Mouse (Mus musculus) hindbrain, embryonic 11.5 days (tissue): ENCODE results near the gene Fxyd2. TPM values are rescaled to one million over a fixed set of nuclear protein-coding genes. Genes with fewer than 3 reads are reported as not detected.

Experiments used
- ATAC-seq: fragments of 200-750 bp; cut with Nextera tagmentation; 2 replicates; pipeline ENCODE4 v1.8.0; 2017; ENCODE audit warnings: mild to moderate bottlenecking, moderate TSS enrichment, moderate library complexity; ENCODE audit not compliant: low FRiP score
- DNase-seq: peaks from one replicate; pipeline ENCODE4 v3.0.0-alpha.2; 2015; ENCODE audit warnings: low spot score
- H3K27ac ChIP-seq: fragments of 300-500 bp; sonication (generic); 2 replicates; pipeline ENCODE4 v1.5.1; 2014; ENCODE audit warnings: mild to moderate bottlenecking, low read depth, low read length
- H3K27me3 ChIP-seq: fragments of 300-500 bp; sonication (generic); 2 replicates; pipeline ENCODE4 v1.6.1; 2014; ENCODE audit warnings: mild to moderate bottlenecking, low read length, moderate library complexity, mixed read lengths; ENCODE audit not compliant: control insufficient read depth, insufficient read depth
- H3K36me3 ChIP-seq: fragments of 300-500 bp; sonication (generic); 2 replicates; pipeline ENCODE4 v1.6.1; 2014; ENCODE audit warnings: mild to moderate bottlenecking, low read length, moderate library complexity, mixed read lengths; ENCODE audit not compliant: control insufficient read depth, insufficient read depth
- H3K4me1 ChIP-seq: fragments of 300-500 bp; sonication (generic); replicated peaks from 2 replicates; pipeline ENCODE4 v1.6.1; 2014; ENCODE audit warnings: low read length, mixed read lengths; ENCODE audit not compliant: control insufficient read depth, insufficient read depth
- H3K4me2 ChIP-seq: fragments of 300-500 bp; sonication (generic); replicated peaks from 2 replicates; pipeline ENCODE4 v1.6.1; 2014; ENCODE audit warnings: mild to moderate bottlenecking, low read depth, low read length
- H3K4me3 ChIP-seq: fragments of 300-500 bp; sonication (generic); 2 replicates; pipeline ENCODE4 v1.5.1; 2014; ENCODE audit warnings: low read depth, low read length
- H3K9ac ChIP-seq: fragments of 300-500 bp; sonication (generic); 2 replicates; pipeline ENCODE4 v1.6.1; 2014; ENCODE audit warnings: low read depth, low read length
- H3K9me3 ChIP-seq: fragments of 300-500 bp; sonication (generic); 2 replicates; pipeline ENCODE4 v1.6.1; 2016; ENCODE audit warnings: low read length; ENCODE audit not compliant: control insufficient read depth
- WGBS: fragments of 180-500 bp; shearing (Covaris S2); extraction: QIAGEN DNeasy Blood & Tissue Kit; methylation state at CpG from one replicate; pipeline ENCODE4 v1.1.7; 2014; 5-methylcytosine and 5-hydroxymethylcytosine counted together
- polyA plus RNA-seq: library from polyadenylated mRNA; unstranded; fragments of >200 nt; fragmentation: Nextera tagmentation; extraction: Ambion mirVana; gene quantifications from 2 replicates; pipeline ENCODE4 v1.2.1, GENCODE M21; 2014

The Fxyd2 gene
- polyA plus RNA-seq, 1 experiment from 2014 or later = 1.5 TPM

DNA sequence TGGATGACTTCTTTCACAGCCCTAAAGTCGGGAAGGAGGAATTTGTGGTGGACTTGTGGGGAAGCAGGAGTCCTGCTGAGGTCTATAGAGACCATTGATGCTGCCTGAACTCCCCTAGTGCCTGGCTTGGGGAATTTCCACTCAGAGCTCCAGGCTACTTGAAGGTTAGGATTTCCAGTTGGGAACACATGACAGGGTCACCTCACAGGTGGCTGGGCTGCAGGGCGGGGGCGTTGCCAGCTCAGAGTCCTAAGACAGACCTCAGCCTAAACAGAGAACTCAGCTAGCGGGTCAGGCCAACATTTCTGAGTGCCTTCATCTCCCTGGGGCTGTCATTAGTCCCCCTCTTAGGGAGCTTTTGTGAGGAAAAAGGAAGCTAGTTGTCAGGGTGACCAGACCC, 2.4 kb downstream of the Fxyd2 start:
- no peaks in the 10 kb centered on the region for H3K27me3 ChIP-seq
- 60% methylated on average over 4 of the region's 4 CpGs for WGBS
- H3K36me3 ChIP-seq = no peaks in the 10 kb centered on the region
- H3K9ac ChIP-seq = no peak overlapping the region
- no peak overlapping the region for H3K4me3 ChIP-seq
- H3K27ac ChIP-seq = no peak overlapping the region
- DNase-seq (no peak), ATAC-seq (no peak)
- H3K4me1 ChIP-seq = no peaks in the 10 kb centered on the region
- no peak overlapping the region for H3K4me2 ChIP-seq
- no peaks in the 10 kb centered on the region for H3K9me3 ChIP-seq

DNA sequence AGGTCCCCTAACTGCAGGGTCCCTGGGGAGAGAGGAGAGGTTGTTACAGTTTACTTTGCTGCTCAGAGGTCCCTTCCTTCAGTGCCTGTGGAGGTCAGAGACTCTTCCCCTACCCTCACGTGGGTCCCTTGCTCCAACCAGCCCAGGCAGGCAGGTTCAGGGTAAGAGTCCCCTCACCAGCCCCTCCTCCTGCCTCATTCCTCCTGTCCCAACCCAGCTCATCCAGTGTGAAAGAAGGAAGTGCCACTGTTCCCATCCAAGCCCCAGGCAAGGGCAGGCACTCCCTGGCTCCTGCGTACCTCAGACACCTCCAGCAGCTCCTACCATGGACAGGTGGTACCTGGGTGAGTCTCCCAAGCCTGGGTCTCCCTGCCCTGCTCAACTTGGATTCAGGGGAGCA, 3.5 kb downstream of the Fxyd2 start:
- no peaks in the 10 kb centered on the region for H3K9me3 ChIP-seq
- whole genome bisulfite sequencing = 53% methylated on average over 2 of the region's 2 CpGs

DNA sequence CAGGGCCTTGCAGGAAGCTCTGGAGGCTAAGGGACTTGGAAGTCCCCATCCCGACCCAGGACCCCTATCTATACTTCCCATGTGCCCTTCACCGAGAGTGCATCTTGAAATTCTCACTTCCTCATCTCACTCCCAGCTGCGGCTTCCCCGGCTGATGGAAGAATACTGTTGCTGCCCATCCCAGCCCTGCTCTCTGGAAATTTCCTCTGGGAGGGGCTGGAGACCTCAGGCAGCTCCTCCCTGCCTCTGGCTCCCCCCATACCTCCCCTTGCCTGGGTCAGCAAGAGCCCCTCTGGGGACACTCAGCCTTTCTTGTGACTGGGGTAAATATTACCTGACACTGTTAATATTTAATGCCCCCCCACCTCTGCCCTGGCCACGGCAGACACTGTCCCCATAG, 6.2 kb downstream of the Fxyd2 start:
- no peak overlapping the region for H3K4me3 ChIP-seq
- no peaks in the 10 kb centered on the region; the same call in 1 of the 2 replicates for H3K27me3 ChIP-seq
- no peaks in the 10 kb centered on the region for H3K9me3 ChIP-seq
- H3K36me3 ChIP-seq = no peaks in the 10 kb centered on the region
- no peak overlapping the region for H3K9ac ChIP-seq
- 69% methylated on average over 5 of the region's 5 CpGs for WGBS
- DNase-seq = no peak
- no peak overlapping the region for H3K27ac ChIP-seq
- no peaks in the 10 kb centered on the region for H3K4me1 ChIP-seq
- ATAC-seq = no peak
- H3K4me2 ChIP-seq = no peak overlapping the region

More for the DNA sequence above, 3.5 kb downstream of the Fxyd2 start:
- Histone ChIP-seq H3K4me3 (no peak overlapping the region), H3K4me1 (no peaks in the 10 kb centered on the region), H3K4me2 (no peak overlapping the region), H3K36me3 (no peaks in the 10 kb centered on the region), H3K27ac (no peak overlapping the region), H3K27me3 (no peaks in the 10 kb centered on the region), H3K9ac (no peak overlapping the region)
- ATAC-seq = no peak
- no peak for DNase-seq

DNA sequence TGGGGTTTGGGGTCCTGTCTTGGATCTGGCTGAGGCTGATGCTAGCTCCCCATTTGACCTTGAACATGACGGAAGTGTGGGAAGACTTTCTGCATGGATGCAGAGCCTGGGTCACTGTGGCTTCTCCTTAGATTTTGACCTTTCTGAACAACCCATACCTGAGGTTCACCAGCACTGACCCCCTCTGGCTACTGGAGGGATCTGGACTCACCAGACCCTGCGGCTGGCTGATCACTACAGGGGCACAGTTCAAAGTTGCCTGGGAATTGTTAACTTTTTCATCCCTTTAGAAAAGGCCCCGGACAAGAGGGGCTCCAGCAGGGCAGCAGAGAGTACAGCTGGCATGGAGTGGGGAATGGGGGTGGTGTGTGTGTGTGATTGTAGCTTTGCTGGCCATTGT, 7.3 kb downstream of the Fxyd2 start:
- ATAC-seq (no peak), DNase-seq (no peak)
- Histone ChIP-seq H3K4me3 (no peak overlapping the region), H3K4me1 (no peaks in the 10 kb centered on the region), H3K4me2 (no peak overlapping the region), H3K9ac (no peak overlapping the region), H3K27me3 (no peaks in the 10 kb centered on the region; the same call in 1 of the 2 replicates), H3K36me3 (no peaks in the 10 kb centered on the region), H3K27ac (no peak overlapping the region), H3K9me3 (no peaks in the 10 kb centered on the region)
- WGBS = 84% methylated on average over 3 of the region's 3 CpGs

DNA sequence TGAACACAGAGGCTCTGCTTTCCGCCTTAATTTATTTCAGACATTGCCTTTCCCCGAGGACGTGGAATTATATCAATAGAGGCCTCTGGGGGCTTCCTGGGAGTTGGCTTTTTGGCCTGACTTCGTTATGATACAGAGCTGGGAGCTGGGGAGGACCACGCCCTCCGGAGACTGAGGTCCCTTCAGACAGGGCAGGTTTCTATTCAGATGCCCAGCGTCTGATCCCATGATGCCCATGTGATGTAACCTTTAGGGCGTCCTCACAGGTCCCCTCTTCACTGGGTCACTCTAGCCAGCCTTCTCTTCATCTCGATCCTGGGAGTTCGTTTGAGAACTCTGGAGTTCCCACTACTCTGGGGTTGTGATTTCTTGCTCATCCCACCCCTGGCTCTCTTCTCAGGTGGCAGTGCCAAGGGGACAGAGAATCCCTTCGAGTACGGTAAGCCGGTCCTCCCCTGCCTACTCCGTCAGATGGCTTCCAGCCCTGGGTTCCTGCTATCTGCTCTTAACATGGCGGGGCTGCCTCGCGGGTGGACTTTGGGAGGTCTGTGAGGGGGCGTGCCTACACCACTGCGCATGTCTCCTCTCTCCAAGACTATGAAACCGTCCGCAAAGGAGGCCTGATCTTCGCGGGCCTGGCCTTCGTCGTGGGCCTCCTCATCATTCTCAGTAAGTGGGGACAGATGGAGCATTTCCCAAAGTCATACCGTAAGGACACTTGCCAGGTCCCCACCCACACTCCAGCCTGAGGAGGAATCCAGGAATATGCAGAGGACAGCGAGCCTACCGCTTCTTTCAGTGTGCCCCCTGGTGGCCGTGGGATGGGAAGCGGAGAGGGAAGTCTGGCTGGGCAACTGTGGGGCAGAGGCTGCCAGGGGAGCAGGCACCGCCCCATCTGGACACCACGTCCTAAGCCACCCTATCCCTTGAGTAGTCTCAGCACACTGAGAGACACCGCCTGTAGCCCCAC, 8.5 kb downstream of the Fxyd2 start:
- H3K4me1 ChIP-seq = no peaks in the 10 kb centered on the region
- ATAC-seq (peak; percentile 67), DNase-seq (peak; percentile 90)
- H3K27me3 ChIP-seq = no peaks in the 10 kb centered on the region; the same call in 1 of the 2 replicates
- peak overlapping the region; percentile 31; the same call in 1 of the 2 replicates for H3K9ac ChIP-seq
- peak overlapping the region; percentile 4 for H3K4me2 ChIP-seq
- 41% methylated on average over 33 of the region's 33 CpGs for WGBS
- no peaks in the 10 kb centered on the region for H3K9me3 ChIP-seq
- H3K27ac ChIP-seq = no peak overlapping the region
- no peaks in the 10 kb centered on the region for H3K36me3 ChIP-seq
- H3K4me3 ChIP-seq = 0 out of 2 replicates have a peak overlapping the region, but pooled peaks have one; percentile 4

DNA sequence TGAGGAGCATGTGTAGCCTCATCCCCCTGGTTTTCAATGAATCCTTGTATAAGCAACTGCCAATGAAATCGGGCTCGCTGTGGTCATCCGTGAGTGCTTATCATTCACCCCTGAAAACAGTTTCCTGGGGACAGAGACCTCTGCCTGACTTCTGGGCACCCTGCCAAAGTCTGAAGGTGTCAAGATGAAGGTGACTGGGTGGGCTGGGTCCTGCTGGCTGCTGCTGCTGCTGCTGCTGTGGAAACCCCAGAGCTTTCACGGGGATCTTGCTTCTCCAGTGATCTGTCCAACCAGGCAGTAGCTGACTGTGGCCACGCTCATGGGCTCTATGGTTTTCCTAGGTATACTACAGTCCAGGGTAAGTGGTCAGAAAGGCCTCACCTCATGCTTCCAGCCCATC, 10.7 kb downstream of the Fxyd2 start:
- Histone ChIP-seq H3K4me1 (no peaks in the 10 kb centered on the region), H3K9ac (no peak overlapping the region), H3K27ac (no peak overlapping the region), H3K27me3 (no peaks in the 10 kb centered on the region; the same call in 1 of the 2 replicates), H3K4me3 (no peak overlapping the region), H3K9me3 (no peaks in the 10 kb centered on the region), H3K4me2 (no peak overlapping the region), H3K36me3 (no peaks in the 10 kb centered on the region)
- WGBS = 81% methylated on average over 5 of the region's 5 CpGs
- ATAC-seq = no peak
- DNase-seq = no peak

DNA sequence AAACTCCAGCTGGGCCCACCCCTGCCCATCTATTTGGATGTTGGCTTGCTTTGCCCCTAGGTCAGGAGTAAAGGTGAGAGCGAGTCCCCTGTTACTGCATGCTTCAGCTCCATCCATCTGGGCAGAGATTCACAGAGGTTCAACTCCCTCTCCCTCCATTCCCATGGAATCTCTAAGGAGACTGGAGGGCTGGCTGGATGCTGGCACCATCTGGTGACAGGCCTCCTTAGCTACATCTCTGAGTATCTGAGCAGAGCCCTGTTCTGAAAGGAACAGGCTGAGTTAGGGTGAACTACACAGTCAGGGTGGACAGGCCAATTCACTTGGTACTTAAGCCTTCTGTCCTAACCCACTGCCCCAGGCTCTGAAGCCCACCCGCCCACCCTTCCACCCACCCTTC, 11.1 kb downstream of the Fxyd2 start:
- DNase-seq (no peak), ATAC-seq (no peak)
- no peaks in the 10 kb centered on the region; the same call in 1 of the 2 replicates for H3K27me3 ChIP-seq
- no peak overlapping the region for H3K27ac ChIP-seq
- no peaks in the 10 kb centered on the region for H3K9me3 ChIP-seq
- H3K9ac ChIP-seq = no peak overlapping the region
- 82% methylated on average over 2 of the region's 2 CpGs for WGBS
- no peak overlapping the region for H3K4me2 ChIP-seq
- H3K4me3 ChIP-seq = no peak overlapping the region
- H3K36me3 ChIP-seq = no peaks in the 10 kb centered on the region
- H3K4me1 ChIP-seq = no peaks in the 10 kb centered on the region

DNA sequence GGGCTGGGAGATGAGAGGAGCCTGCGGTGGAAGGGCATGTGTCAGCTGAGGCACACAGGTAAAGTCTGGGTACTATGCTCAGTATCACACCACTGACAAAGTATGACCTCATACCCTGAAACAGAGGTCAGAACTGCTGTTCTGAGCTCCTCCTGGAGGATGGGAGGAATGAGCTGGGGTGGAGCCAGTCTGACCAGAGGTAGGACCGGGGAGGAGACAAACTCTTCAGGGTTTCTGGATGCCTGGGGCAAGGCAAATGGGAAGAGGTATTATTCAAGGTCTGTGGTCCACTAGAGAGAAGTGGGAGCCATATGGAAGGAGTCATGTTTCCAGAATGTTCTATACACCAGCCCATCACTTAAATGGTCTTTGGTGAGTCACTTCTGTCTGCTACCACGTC, 11.6 kb downstream of the Fxyd2 start:
- 82% methylated on average over 3 of the region's 3 CpGs for WGBS
- Histone ChIP-seq H3K36me3 (no peaks in the 10 kb centered on the region), H3K27ac (no peak overlapping the region), H3K9ac (no peak overlapping the region), H3K4me2 (no peak overlapping the region), H3K4me1 (no peaks in the 10 kb centered on the region), H3K4me3 (no peak overlapping the region), H3K27me3 (no peaks in the 10 kb centered on the region; the same call in 1 of the 2 replicates), H3K9me3 (no peaks in the 10 kb centered on the region)
- ATAC-seq (no peak), DNase-seq (no peak)

DNA sequence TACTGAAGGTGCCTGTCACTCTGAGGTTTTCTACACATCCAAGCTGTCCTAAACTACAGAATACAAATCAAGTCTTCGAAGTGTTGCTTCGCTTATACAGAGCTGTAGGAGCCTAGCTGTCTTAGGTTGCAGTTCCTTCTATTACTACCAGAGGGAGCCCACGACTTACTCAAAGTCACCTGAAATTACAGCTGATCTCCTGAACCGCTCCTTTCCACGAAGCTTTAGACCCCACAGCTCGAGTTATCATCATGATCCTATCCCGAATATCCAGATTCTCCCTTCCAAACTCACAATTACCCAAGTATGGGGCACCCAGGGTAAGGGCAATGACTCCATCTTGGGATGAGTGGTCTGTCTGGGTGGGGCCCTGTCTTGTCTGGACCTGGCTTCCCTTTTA, 12.3 kb downstream of the Fxyd2 start:
- WGBS = 26% methylated on average over 7 of the region's 7 CpGs
- Histone ChIP-seq H3K27ac (no peak overlapping the region), H3K36me3 (no peaks in the 10 kb centered on the region), H3K4me3 (no peak overlapping the region), H3K9ac (no peak overlapping the region), H3K27me3 (no peaks in the 10 kb centered on the region; the same call in 1 of the 2 replicates), H3K9me3 (no peaks in the 10 kb centered on the region), H3K4me1 (no peaks in the 10 kb centered on the region), H3K4me2 (peak overlapping the region; percentile 19; the same call in 1 of the 2 replicates)
- peak; percentile 31; the same call in 1 of the 2 replicates for ATAC-seq
- DNase-seq = peak; percentile 67
